Mouse (Mus musculus): ENCODE results near the gene Alyref.
"Not testable (repeated sequence)": the region's sequence is repeated elsewhere in the genome, so short reads cannot be mapped to it uniquely, and the experiment has no call there.

The Alyref gene

DNA sequence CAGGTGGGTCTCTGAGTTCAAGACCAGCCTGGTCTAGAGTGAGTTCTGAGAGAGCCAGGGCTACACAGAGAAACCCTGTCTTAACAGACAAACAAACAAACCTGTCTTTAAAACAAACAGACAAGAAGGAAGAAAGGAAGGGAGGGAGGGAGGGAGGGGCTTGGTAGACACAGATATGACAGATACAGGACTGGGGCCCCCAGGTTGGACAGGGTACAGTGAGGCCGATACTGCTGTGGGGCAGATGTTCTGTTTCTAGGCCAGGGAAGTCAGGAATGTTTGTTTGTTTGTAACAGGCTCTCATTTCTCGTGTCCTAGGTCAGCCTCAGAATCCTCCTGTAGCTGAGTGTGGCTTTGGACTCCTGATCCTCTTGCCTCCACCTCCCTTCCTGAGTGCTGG is 5.4 kb upstream of the Alyref start:
- no peak for DNase-seq (ENCODE audit: low spot score in 2 of 2)

DNA sequence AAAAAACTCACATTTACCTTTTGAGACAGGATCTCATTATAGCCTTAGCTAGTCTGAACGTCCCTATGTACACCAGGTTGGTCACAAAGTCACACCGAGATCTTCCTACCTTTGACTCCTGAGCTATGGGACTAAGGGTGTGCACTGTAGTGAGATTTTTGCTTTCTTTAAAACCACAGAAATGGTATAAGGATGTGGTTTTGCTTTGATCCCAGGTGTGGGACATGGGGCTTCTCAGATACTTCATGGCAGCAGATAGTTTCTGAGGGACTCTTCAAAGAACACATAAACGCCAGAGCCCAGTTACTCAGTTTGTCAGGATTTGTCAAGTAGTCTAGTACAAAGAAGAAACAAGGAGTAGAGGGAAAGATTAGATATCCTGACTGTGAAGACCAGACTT is 2.6 kb upstream of the Alyref start:
- DNase-seq (ENCODE audit: low spot score in 2 of 2): no peak

- DNase-seq (ENCODE audit: low spot score in 2 of 2): no peak
These were observed 905 bp upstream of the Alyref start for GRCm38 (mm10) chr11:120598990-120599549.

- DNase-seq (ENCODE audit: low spot score in 2 of 2): no peak
These were observed 627 bp downstream of the Alyref start for GRCm38 (mm10) chr11:120597240-120598235.

- no peak for DNase-seq (ENCODE audit: low spot score in 2 of 2)
These were observed 9.6 kb downstream of the Alyref start for GRCm38 (mm10) chr11:120588531-120588930.

DNA sequence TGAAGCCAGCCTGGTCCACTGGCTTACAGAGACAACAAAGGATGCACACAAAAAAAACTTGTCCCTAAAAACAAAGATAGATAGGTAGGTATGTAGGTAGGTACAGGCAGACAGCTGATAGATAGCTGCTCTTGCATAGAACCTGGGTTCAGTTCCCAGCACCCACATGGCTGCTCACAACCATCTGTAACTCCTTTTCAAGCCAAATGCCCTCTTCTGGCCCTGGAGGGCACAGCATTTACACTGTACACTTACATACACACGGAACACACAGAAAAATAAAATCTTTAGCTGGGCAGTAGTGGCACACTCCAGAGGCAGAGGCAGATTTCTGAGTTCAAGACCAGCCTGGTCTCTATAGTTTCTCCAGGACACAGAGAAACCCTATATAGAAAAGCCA is 14.2 kb downstream of the Alyref start:
- no peak for DNase-seq (ENCODE audit: low spot score in 2 of 2)

DNA sequence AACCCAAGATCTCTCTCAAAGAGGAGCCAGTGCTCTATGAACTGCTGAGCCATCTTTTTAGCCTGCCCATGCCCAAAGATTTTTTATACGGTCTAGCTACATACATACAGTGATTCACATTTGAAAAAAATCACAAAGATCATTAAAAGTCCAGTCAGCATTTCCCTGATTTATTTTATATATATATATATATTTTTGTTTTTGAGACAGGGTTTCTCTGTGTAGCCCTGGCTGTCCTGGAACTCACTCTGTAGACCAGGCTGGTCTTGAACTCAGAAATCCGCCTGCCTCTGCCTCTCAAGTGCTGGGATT is 15.2 kb downstream of the Alyref start:
- DNase-seq (ENCODE audit: low spot score in 2 of 2): not testable (repeated sequence)

DNA sequence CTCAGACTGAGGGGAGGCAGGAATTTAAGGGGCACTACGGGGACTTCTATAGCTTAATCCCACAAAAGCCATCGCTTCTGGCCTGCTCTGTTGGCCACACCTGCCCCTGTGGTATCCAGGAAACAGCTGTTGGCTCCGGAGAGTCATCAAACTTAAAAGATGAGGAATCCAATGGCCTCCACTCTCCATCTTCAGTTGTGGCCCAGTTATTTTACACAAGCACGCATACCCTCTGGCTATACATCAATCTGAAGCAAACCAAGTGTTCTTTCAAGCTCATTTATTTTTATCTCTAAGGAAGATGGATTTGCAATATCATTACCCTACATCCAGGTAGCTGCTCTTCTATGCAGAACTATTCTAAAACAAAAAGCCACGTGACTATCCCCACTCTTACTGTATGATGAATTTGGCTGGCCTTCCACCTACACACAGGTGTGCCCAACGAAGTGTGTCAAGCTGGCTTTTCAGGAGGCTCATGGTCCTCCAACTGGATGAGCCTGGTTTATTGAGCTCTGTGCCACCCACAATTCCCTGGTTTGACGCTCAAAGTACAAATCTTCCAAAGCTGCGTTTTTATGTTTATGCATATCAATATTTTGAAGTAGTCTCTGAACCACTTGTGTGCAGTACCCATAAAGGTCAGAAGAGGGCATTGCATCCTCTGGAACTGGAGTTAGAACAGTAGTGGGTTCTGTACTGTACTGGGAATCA is 15.7 kb downstream of the Alyref start:
- DNase-seq (ENCODE audit: low spot score in 2 of 2): peak; percentile 48 to 54

DNA sequence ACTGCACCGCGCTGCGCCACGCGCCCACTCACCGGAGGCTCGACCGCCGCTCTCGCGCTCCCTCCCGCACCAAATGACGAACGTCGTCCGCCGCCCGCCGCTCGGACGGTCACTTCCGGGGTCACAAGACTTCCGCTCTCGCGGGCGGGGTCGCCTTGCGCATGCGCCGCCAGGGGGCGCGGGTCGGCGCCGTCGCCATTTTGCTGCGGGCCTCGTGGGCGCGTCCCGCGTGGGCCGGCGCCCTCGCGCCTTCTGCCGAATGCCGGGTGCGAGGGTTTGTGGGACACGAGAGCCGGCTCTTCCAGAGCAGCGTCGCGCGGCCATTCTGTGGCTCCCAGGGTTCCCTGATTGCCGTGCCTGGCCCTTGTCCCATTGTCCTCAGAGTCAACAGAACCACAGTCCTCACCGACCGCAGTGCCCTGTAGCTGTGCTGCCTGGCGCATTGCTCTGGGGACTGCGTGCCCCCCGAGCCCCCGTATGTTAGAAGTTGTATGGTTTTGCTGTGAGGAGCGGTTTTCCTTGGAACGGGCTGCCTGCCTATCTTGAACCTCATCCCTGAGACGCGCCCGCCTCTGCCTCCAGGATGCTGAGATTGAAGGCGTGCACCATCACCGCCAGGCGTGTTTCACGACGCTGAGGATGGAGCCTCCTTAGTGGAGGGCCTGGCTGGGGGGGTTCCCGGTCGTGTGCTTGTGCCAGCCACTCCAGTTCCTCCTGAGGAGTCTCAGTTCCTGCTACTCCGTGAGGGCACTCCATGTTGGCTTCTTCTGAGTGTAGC is 16.5 kb downstream of the Alyref start, which contains the start of gene Arhgdia:
Gene Arhgdia (minus strand): TSS at position 135 of the 778 bp plus-strand sequence.
- peak; percentile 78 to 89 for DNase-seq (ENCODE audit: low spot score in 2 of 2)

DNA sequence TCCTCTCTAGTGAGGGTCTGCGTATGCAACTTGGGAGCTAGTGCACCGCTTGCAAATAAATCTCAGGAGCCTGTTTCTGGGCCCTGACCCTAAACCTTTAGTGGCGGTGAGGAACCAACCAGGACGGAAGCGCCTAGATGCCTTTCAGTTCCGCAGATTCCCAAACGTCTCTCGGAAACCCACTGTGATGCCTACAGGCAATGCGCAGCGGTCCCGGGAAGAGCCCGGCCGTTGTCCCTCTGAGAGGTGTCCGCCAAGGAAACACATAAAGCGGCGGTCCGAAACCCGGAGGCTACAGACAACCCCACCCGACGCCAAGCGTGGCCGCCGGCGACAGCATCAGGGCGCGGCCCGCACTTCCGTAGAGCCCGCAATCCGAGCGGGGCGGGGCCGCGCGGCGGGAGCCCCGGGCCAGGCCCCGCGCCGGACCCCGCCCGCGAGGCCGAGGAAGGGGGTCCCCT is 17.3 kb downstream of the Alyref start:
- peak; percentile 22 to 39 for DNase-seq (ENCODE audit: low spot score in 2 of 2)

DNA sequence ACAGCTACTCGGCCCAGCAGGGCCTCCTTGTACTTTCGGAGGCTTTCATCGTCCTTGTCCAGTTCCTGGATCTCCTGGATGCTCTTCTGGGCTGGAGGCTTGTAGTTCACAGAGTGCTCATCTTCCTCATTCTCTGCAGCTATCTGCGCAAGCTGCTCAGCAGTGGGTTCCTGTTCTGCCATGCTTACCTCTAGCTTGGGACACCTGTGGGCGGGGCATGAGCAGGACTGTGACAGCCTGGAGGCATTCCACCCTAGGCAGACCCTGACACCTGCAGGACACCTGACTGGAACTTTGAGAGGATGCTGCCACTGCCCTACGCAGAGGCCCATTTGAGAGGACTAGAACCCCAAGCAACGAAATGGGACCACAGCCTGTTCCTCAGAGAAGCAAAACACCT is 18.0 kb downstream of the Alyref start:
- DNase-seq (ENCODE audit: low spot score in 2 of 2): peak; percentile 24 to 26

- peak; percentile 77 to 89 for DNase-seq (ENCODE audit: low spot score in 2 of 2)
These were observed 18.7 kb downstream of the Alyref start for GRCm38 (mm10) chr11:120579316-120580107.

GRCm38 (mm10) chr11:120578694-120579243 is 19.4 kb downstream of the Alyref start:
- DNase-seq (ENCODE audit: low spot score in 2 of 2): no peak

DNA sequence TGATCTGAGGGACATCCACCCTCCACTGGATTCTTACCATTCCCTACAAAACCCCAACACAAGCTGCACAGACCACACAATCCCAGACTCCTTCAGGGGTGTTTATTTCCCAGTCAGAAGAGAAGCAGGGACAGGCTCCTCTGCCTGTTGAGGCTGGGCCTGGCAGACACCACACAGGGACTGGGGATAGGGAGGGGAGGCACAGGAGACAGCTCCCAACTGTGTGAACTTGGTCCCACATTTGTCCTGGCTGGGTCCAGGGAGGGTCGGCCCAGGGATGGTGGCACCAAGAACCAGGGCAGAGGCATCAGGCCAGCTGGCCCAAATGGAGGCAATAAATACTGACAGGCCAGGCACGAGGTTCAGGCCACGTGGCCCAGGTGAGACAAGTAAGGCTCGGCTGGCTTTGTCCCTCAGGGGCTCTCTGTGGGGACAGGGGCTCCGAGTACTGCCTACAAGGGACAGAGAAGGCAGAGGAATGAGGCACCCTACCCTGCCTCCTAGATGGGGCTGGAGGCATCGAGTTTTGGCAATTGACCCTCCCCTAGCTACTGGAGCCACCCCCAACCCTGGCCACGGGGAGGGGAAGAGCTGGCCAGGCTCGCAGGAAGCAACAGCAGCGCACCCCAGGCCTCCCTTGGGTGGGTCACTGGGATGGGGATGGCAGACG is 20.0 kb downstream of the Alyref start:
- DNase-seq (ENCODE audit: low spot score in 2 of 2): no peak

DNA sequence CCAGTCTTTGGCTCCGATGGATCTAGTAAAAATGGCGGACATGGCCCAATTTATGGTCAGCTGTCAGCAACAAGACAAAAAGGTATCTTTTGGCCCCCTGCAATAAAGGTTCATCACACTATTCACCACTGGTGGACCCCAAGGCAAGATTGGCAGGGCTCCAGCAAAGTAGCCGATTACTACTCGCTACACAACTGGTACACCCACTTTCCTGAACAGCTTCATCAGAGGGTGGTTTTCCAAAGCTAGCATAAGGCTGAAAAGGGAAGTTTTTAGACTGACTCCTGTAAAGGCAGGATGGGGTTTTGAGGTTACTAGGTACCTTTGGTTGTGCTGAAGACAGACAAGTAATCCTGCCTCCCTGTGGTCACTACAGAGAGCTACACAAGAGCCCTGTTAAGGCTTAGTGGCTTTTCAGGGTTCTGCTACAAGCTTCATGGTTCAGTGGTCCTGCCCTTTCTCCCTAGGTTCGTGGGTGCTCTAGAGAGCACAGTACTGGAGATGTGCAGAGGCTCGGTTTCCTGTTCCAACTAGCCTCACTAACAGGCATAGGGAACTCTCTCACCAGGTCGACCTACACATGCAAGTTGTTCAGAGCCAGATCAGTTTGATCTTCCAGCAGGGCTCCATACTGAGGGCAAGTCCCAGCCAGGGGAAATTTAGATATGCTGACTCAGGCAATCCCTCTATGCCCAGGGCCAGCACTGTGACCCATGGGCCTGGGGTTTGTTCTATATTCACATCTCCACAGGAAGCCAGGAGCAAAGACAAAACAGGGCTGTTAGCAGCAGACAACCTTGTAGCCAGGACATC is 20.7 kb downstream of the Alyref start:
- peak in 1 of 2 experiments; percentile 10 for DNase-seq (ENCODE audit: low spot score in 2 of 2)

GRCm38 (mm10) chr11:120576365-120576981 is 21.7 kb downstream of the Alyref start:
- DNase-seq (ENCODE audit: low spot score in 2 of 2): no peak

DNA sequence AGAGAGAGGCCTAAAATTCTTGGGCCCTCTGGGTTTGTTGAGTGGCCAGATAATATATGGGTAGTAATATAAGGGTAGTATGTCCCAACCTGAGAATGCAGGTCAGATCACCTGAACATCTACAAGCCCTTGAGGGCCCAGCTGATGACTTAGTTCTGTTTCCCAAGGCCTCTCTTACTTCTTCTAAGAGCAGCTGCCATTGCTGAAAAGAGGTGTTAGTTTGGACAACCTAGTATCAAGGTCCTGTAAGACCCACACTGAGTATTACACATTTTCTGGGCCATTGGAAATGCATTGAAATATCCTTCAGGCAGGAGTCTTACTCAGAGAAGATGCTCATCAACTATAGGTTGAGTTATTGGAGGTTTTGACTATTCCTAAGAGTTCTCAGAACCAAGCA is 22.2 kb downstream of the Alyref start:
- no peak for DNase-seq (ENCODE audit: low spot score in 2 of 2)

DNA sequence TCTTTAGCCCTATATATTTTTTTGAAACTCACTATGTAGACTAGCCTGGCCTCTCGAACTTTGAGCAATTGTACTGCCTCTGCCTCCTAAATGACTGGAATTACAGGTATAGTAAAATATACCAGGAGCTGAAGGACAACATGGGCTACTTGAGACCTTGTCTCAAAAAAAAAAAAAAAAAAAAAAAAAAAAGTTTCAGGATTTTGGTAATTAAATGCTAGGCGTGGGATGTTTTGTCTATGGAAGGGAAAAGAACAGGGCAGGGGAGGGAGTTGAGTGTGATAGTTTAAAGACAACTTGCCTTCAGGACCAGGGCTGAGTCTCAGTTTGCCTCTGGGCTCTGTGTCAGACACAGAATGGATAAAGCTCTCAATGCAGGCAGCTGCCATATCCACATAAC is 23.1 kb downstream of the Alyref start:
- DNase-seq (ENCODE audit: low spot score in 2 of 2): no peak

- no peak for DNase-seq (ENCODE audit: low spot score in 2 of 2)
These were observed 23.9 kb downstream of the Alyref start for GRCm38 (mm10) chr11:120574278-120574600.
